Mouse (Mus musculus): ENCODE data around the gene Fgfr2. TPM values are rescaled to one million over a fixed set of nuclear protein-coding genes. Genes with fewer than 3 reads are reported as not detected.

Fgfr2 gene
- total RNA-seq, 2 experiments from 2014 or later, result 1.7 to 3.7 TPM

- no peak for ATAC-seq (replicated peaks; ENCODE audit: low FRiP score, poor library complexity, severe bottlenecking)
Observed at GRCm38 (mm10) chr7:130265319-130266165, 2857.6 kb downstream of the Fgfr2 start.

- ATAC-seq (replicated peaks; ENCODE audit: low FRiP score, poor library complexity, severe bottlenecking), result no peak
Observed at GRCm38 (mm10) chr7:130264616-130265318, 2858.4 kb downstream of the Fgfr2 start.

- no peak for ATAC-seq (replicated peaks; ENCODE audit: low FRiP score, poor library complexity, severe bottlenecking)
Observed at GRCm38 (mm10) chr7:130263799-130264351, 2859.3 kb downstream of the Fgfr2 start.

GRCm38 (mm10) chr7:130263233-130263594, 2859.9 kb downstream of the Fgfr2 start:
- ATAC-seq (replicated peaks; ENCODE audit: low FRiP score, poor library complexity, severe bottlenecking), result no peak

- no peak for ATAC-seq (replicated peaks; ENCODE audit: low FRiP score, poor library complexity, severe bottlenecking)
Observed at GRCm38 (mm10) chr7:130262528-130263232, 2860.5 kb downstream of the Fgfr2 start.

GRCm38 (mm10) chr7:130261684-130262527, 2861.2 kb downstream of the Fgfr2 start:
- no peak for ATAC-seq (replicated peaks; ENCODE audit: low FRiP score, poor library complexity, severe bottlenecking)

GRCm38 (mm10) chr7:130260905-130261683, 2862.1 kb downstream of the Fgfr2 start:
- no peak for ATAC-seq (replicated peaks; ENCODE audit: low FRiP score, poor library complexity, severe bottlenecking)

GRCm38 (mm10) chr7:130260060-130260459, 2863.1 kb downstream of the Fgfr2 start:
- ATAC-seq (replicated peaks; ENCODE audit: low FRiP score, poor library complexity, severe bottlenecking), result no peak

- ATAC-seq (replicated peaks; ENCODE audit: low FRiP score, poor library complexity, severe bottlenecking), result no peak
Observed at GRCm38 (mm10) chr7:130258704-130259295, 2864.3 kb downstream of the Fgfr2 start.

GRCm38 (mm10) chr7:130257991-130258703, 2865.0 kb downstream of the Fgfr2 start:
- ATAC-seq (replicated peaks; ENCODE audit: low FRiP score, poor library complexity, severe bottlenecking), result no peak

GRCm38 (mm10) chr7:130253264-130253663, 2869.9 kb downstream of the Fgfr2 start:
- ATAC-seq (replicated peaks; ENCODE audit: low FRiP score, poor library complexity, severe bottlenecking), result no peak

GRCm38 (mm10) chr7:130251936-130252523, 2871.1 kb downstream of the Fgfr2 start:
- ATAC-seq (replicated peaks; ENCODE audit: low FRiP score, poor library complexity, severe bottlenecking), result no peak

GRCm38 (mm10) chr7:130250994-130251393, 2872.2 kb downstream of the Fgfr2 start:
- ATAC-seq (replicated peaks; ENCODE audit: low FRiP score, poor library complexity, severe bottlenecking), result no peak

- ATAC-seq (replicated peaks; ENCODE audit: low FRiP score, poor library complexity, severe bottlenecking), result no peak
Observed at GRCm38 (mm10) chr7:130248403-130248802, 2874.7 kb downstream of the Fgfr2 start.

- ATAC-seq (replicated peaks; ENCODE audit: low FRiP score, poor library complexity, severe bottlenecking), result no peak
Observed at GRCm38 (mm10) chr7:130247831-130248230, 2875.3 kb downstream of the Fgfr2 start.

GRCm38 (mm10) chr7:130246483-130246882, 2876.7 kb downstream of the Fgfr2 start:
- no peak for ATAC-seq (replicated peaks; ENCODE audit: low FRiP score, poor library complexity, severe bottlenecking)

- ATAC-seq (replicated peaks; ENCODE audit: low FRiP score, poor library complexity, severe bottlenecking), result no peak
Observed at GRCm38 (mm10) chr7:130244545-130244944, 2878.6 kb downstream of the Fgfr2 start.
